Mouse (Mus musculus): ENCODE results near the gene Gm12258. TPM values are rescaled to one million over a fixed set of nuclear protein-coding genes. Genes with fewer than 3 reads are reported as not detected.

Gene Gm12258
- polyA plus RNA-seq, 1 experiment from 2014 or later: 19.1 TPM

- Histone ChIP-seq H3K27me3 (no peaks in the 10 kb centered on the region; the same call in 1 of the 2 replicates), H3K36me3 (peaks cover 41% of the 10 kb centered on the region), H3K4me2 (peak overlapping the region; percentile 90), H3K27ac (replicated peaks) (peak overlapping the region; percentile 86; the same call in 1 of the 2 replicates), H3K4me3 (peak overlapping the region; percentile 84), H3K9me3 (no peaks in the 10 kb centered on the region), H3K9ac (peak overlapping the region; percentile 91), H3K4me1 (replicated peaks) (peaks cover 17% of the 10 kb centered on the region)
- ATAC-seq (ENCODE audit: low read depth): no peak
- WGBS: 53% methylated on average over 9 of the region's 9 CpGs
Observed at GRCm38 (mm10) chr11:58847636-58848035, 678 bp downstream of the Gm12258 start.

GRCm38 (mm10) chr11:58849731-58850130, 2.8 kb downstream of the Gm12258 start:
- no peak overlapping the region for H3K4me2 ChIP-seq
- H3K27ac ChIP-seq (replicated peaks): no peak overlapping the region
- H3K9me3 ChIP-seq: no peaks in the 10 kb centered on the region
- WGBS: 66% methylated on average over 2 of the region's 2 CpGs
- H3K9ac ChIP-seq: no peak overlapping the region
- H3K27me3 ChIP-seq: no peaks in the 10 kb centered on the region; the same call in 1 of the 2 replicates
- H3K36me3 ChIP-seq: peaks cover 62% of the 10 kb centered on the region
- ATAC-seq (ENCODE audit: low read depth): no peak
- H3K4me1 ChIP-seq (replicated peaks): peaks cover 17% of the 10 kb centered on the region
- no peak overlapping the region for H3K4me3 ChIP-seq

GRCm38 (mm10) chr11:58860744-58861143, 13.8 kb downstream of the Gm12258 start:
- WGBS: 97% methylated on average over 8 of the region's 8 CpGs
- H3K9me3 ChIP-seq: peaks cover 21% of the 10 kb centered on the region
- no peak overlapping the region for H3K9ac ChIP-seq
- H3K36me3 ChIP-seq: peaks cover 61% of the 10 kb centered on the region
- H3K27ac ChIP-seq (replicated peaks): no peak overlapping the region
- no peaks in the 10 kb centered on the region for H3K27me3 ChIP-seq
- H3K4me1 ChIP-seq (replicated peaks): no peaks in the 10 kb centered on the region
- no peak overlapping the region for H3K4me3 ChIP-seq
- no peak for ATAC-seq (ENCODE audit: low read depth)
- no peak overlapping the region for H3K4me2 ChIP-seq

- peaks cover 31% of the 10 kb centered on the region for H3K4me1 ChIP-seq (replicated peaks)
- H3K27me3 ChIP-seq: no peaks in the 10 kb centered on the region
- ATAC-seq (ENCODE audit: low read depth): peak; percentile 90
- H3K36me3 ChIP-seq: peaks cover 25% of the 10 kb centered on the region
- peak within 1 kb of the TSS; percentile 90 for H3K9ac ChIP-seq
- peak within 1 kb of the TSS; percentile 93 for H3K27ac ChIP-seq (replicated peaks)
- peak within 1 kb of the TSS; percentile 75 for H3K4me3 ChIP-seq
- 4% methylated on average over 37 of the region's 37 CpGs for WGBS
- H3K4me2 ChIP-seq: peak within 1 kb of the TSS; percentile 82
- H3K9me3 ChIP-seq: no peaks in the 10 kb centered on the region
Observed at GRCm38 (mm10) chr11:58867039-58867953, 20.3 kb downstream of the Gm12258 start, which contains the start of gene 2810021J22Rik. TSS of gene 2810021J22Rik (plus strand) at chr11:58867216.

GRCm38 (mm10) chr11:58867954-58868330, 21.0 kb downstream of the Gm12258 start:
- Histone ChIP-seq H3K27ac (replicated peaks) (peak overlapping the region; percentile 93), H3K4me1 (replicated peaks) (peaks cover 31% of the 10 kb centered on the region), H3K4me3 (peak overlapping the region; percentile 75), H3K9me3 (no peaks in the 10 kb centered on the region), H3K36me3 (peaks cover 25% of the 10 kb centered on the region), H3K9ac (peak overlapping the region; percentile 90), H3K4me2 (peak overlapping the region; percentile 82), H3K27me3 (no peaks in the 10 kb centered on the region)
- WGBS: 66% methylated on average over 6 of the region's 6 CpGs
- peak; percentile 41; the same call in 1 of the 2 replicates for ATAC-seq (ENCODE audit: low read depth)

GRCm38 (mm10) chr11:58870961-58871360, 24.0 kb downstream of the Gm12258 start:
- Histone ChIP-seq H3K36me3 (peaks cover 34% of the 10 kb centered on the region), H3K27ac (replicated peaks) (no peak overlapping the region), H3K9ac (no peak overlapping the region), H3K4me1 (replicated peaks) (peaks cover 31% of the 10 kb centered on the region), H3K9me3 (no peaks in the 10 kb centered on the region), H3K4me2 (no peak overlapping the region), H3K4me3 (no peak overlapping the region), H3K27me3 (no peaks in the 10 kb centered on the region)
- ATAC-seq (ENCODE audit: low read depth): no peak
- WGBS: 89% methylated on average over 4 of the region's 4 CpGs

GRCm38 (mm10) chr11:58883756-58884155, 36.8 kb downstream of the Gm12258 start:
- ATAC-seq (ENCODE audit: low read depth): no peak

GRCm38 (mm10) chr11:58890511-58890910, 43.6 kb downstream of the Gm12258 start:
- Histone ChIP-seq H3K4me1 (replicated peaks) (no peaks in the 10 kb centered on the region), H3K9me3 (no peaks in the 10 kb centered on the region), H3K27me3 (no peaks in the 10 kb centered on the region), H3K36me3 (peaks cover 63% of the 10 kb centered on the region), H3K27ac (replicated peaks) (no peak overlapping the region), H3K4me3 (no peak overlapping the region), H3K9ac (no peak overlapping the region), H3K4me2 (no peak overlapping the region)
- WGBS: 92% methylated on average over 10 of the region's 10 CpGs
- no peak for ATAC-seq (ENCODE audit: low read depth)

More at GRCm38 (mm10) chr11:58883756-58884155, 36.8 kb downstream of the Gm12258 start:
- Histone ChIP-seq H3K9ac (no peak overlapping the region), H3K4me1 (replicated peaks) (no peaks in the 10 kb centered on the region), H3K36me3 (peaks cover 62% of the 10 kb centered on the region), H3K27me3 (no peaks in the 10 kb centered on the region), H3K27ac (replicated peaks) (no peak overlapping the region), H3K4me3 (no peak overlapping the region), H3K9me3 (no peaks in the 10 kb centered on the region), H3K4me2 (no peak overlapping the region)
- WGBS: 87% methylated on average over 8 of the region's 8 CpGs

- H3K9ac ChIP-seq: no peak overlapping the region
- H3K4me3 ChIP-seq: no peak overlapping the region
- peaks cover 77% of the 10 kb centered on the region for H3K36me3 ChIP-seq
- no peak overlapping the region for H3K27ac ChIP-seq (replicated peaks)
- H3K9me3 ChIP-seq: no peaks in the 10 kb centered on the region
- H3K27me3 ChIP-seq: no peaks in the 10 kb centered on the region
- WGBS: 76% methylated on average over 6 of the region's 6 CpGs
- ATAC-seq (ENCODE audit: low read depth): no peak
- peaks cover 10% of the 10 kb centered on the region; the same call in 1 of the 2 replicates for H3K4me1 ChIP-seq (replicated peaks)
- H3K4me2 ChIP-seq: no peak overlapping the region
Observed at GRCm38 (mm10) chr11:58894456-58894855, 47.5 kb downstream of the Gm12258 start.

- no peak for ATAC-seq (ENCODE audit: low read depth)
- Histone ChIP-seq H3K27me3 (no peaks in the 10 kb centered on the region), H3K4me1 (replicated peaks) (peaks cover 22% of the 10 kb centered on the region), H3K27ac (replicated peaks) (no peak overlapping the region), H3K9ac (no peak overlapping the region), H3K4me3 (no peak overlapping the region), H3K9me3 (no peaks in the 10 kb centered on the region), H3K36me3 (peaks cover 71% of the 10 kb centered on the region), H3K4me2 (no peak overlapping the region)
- 81% methylated on average over 6 of the region's 6 CpGs for WGBS
Observed at GRCm38 (mm10) chr11:58897485-58897884, 50.5 kb downstream of the Gm12258 start.

- Histone ChIP-seq H3K27ac (replicated peaks) (no peak overlapping the region), H3K4me1 (replicated peaks) (peaks cover 33% of the 10 kb centered on the region), H3K9ac (0 out of 2 replicates have a peak overlapping the region, but pooled peaks have one; percentile 17)
Observed at GRCm38 (mm10) chr11:58901080-58901479, 54.1 kb downstream of the Gm12258 start.

More at GRCm38 (mm10) chr11:58901080-58901479, 54.1 kb downstream of the Gm12258 start:
- peaks cover 47% of the 10 kb centered on the region for H3K36me3 ChIP-seq
- no peaks in the 10 kb centered on the region for H3K27me3 ChIP-seq
- H3K4me3 ChIP-seq: no peak overlapping the region
- no peak overlapping the region for H3K4me2 ChIP-seq
- H3K9me3 ChIP-seq: no peaks in the 10 kb centered on the region
- no peak for ATAC-seq (ENCODE audit: low read depth)
